Mouse (Mus musculus): Measurements from ENCODE around the gene Tcte1.

Tcte1 gene

DNA sequence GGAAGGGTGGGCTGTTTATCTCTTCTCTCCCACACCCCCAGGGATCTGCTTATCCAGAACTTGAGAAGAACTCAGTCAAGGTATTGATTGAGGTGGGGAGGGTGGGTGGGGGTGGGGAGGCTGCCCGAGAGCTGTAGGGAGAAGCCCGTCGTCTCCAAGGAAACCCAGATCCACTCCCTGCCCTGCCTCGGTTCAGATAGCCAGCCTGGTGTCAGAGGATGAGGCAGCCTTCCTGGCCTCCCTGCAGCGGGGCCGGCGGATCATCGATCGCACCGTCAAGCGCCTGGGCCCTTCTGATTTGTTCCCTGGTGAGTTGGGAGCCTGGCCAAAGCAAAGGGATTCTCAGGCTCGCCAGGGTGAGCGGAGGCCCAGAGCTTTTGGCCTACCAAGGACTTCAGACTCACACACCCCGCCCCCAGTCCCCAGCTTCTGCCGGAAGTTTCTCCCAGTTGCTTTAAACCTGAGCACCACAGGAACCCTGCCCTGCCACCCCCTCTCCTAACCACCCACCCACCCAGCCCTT is 8.0 kb upstream of the Tcte1 start:
- DNase-seq (ENCODE audit: low spot score): no peak

DNA sequence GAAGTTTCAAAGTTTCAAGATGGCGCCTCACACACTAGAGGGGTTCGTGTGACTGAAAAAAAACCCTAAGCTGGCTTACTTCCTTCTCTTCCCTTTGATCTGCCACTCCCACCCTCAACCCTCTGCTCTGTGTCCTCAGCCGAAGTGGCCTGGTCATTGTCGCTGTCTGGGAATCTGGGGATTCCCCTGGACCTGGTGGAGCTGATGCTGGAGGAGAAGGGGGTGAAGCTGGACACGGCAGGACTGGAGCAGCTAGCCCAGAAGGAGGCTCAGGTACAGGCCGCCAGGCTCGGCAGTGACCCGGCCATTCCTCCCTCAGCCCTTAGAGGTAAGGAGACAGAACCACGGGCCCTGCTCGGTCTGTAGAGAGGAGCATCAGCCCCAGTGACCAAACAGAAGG is 7.4 kb upstream of the Tcte1 start:
- no peak for DNase-seq (ENCODE audit: low spot score)

GRCm38 (mm10) chr17:45516488-45516887 is 6.7 kb upstream of the Tcte1 start:
- peak; percentile 32 for DNase-seq (ENCODE audit: low spot score)

- no peak for DNase-seq (ENCODE audit: low spot score)
Measured at GRCm38 (mm10) chr17:45517135-45517534, 6.1 kb upstream of the Tcte1 start.

- no peak for DNase-seq (ENCODE audit: low spot score)
Measured at GRCm38 (mm10) chr17:45517549-45518215, 5.6 kb upstream of the Tcte1 start.

DNA sequence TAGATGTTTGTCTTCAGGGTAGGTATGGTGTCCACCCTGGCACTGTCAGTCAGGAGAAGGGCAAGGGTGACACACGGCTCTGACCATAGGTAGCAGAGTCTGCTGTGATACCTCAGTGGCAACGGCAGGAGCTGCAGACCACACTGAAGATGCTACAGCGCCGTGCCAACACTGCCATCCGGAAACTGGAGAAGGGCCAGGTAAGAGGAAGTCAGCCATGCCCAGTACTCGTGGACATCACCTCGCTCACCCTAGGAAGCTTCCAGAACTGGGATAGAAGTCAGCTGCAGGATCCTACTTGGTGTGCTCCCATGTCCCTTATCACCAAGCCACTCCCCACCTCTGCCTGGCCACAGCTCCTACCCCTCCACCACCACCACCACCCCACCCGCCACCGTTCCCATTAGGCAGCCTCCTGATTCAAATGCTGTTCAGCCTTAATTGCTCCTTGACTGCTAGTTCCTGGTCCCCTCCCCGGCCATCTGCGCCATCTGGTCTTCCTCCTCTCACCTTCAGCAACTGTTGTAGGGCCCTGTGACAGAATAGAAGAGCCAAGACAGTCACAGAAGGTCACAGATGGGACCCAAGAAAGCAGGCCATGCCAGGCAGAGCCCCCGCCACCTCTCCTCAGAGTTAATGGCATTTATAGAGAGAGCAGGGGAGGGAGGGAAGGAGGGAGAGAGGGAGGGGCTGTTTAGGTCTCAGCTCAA is 4.3 kb upstream of the Tcte1 start:
- DNase-seq (ENCODE audit: low spot score): no peak

- no peak for DNase-seq (ENCODE audit: low spot score)
Measured at GRCm38 (mm10) chr17:45520136-45520535, 3.1 kb upstream of the Tcte1 start.

DNA sequence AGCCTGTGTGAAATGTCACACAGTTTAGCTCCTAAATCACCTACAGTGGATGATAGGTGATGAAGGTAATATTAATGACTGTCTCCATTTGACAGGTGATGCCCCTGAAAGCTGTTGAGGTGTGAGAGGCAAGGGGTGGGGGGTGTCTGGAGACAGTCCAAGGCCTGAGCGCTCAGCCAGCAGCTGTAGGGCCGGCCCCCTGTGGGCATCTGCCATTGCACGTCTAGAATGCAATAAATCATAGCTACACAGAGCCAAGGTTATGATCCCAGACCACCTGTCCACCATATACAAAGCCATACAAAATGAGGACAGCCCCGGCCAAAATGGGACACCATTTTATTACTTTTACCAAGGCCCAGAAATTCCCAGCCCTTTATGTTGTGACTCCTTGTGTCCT is 1.7 kb downstream of the Tcte1 start:
- no peak for DNase-seq (ENCODE audit: low spot score)

- DNase-seq (ENCODE audit: low spot score): no peak
Measured at GRCm38 (mm10) chr17:45526571-45526970, 3.3 kb downstream of the Tcte1 start.

GRCm38 (mm10) chr17:45530346-45530782 is 7.1 kb downstream of the Tcte1 start:
- no peak for DNase-seq (ENCODE audit: low spot score)

- DNase-seq (ENCODE audit: low spot score): no peak
Measured at GRCm38 (mm10) chr17:45532896-45533295, 9.7 kb downstream of the Tcte1 start.

GRCm38 (mm10) chr17:45536264-45536663 is 13.0 kb downstream of the Tcte1 start:
- DNase-seq (ENCODE audit: low spot score): no peak

- no peak for DNase-seq (ENCODE audit: low spot score)
Measured at GRCm38 (mm10) chr17:45538394-45538793, 15.2 kb downstream of the Tcte1 start.

GRCm38 (mm10) chr17:45539664-45540063 is 16.4 kb downstream of the Tcte1 start:
- no peak for DNase-seq (ENCODE audit: low spot score)

DNA sequence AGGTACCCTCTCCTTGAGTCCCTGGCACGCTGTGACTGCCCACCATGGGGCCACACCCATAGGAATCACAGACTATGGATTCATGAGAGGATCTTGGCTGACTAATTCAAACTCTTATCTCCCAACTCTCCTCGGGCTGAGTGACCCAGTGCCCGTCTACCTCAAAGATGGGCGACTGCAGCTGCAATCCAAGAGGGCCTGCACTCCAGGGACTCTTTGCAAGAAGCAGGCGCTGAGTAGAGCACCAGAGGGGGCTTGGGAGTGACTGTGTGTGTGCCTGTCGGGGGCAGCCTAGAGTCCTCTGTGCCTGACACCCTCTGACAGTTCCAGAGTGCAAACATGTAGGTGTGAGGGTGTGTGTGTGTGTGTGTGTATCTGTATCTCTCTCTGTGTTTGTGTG is 18.9 kb downstream of the Tcte1 start:
- no peak for DNase-seq (ENCODE audit: low spot score)

DNA sequence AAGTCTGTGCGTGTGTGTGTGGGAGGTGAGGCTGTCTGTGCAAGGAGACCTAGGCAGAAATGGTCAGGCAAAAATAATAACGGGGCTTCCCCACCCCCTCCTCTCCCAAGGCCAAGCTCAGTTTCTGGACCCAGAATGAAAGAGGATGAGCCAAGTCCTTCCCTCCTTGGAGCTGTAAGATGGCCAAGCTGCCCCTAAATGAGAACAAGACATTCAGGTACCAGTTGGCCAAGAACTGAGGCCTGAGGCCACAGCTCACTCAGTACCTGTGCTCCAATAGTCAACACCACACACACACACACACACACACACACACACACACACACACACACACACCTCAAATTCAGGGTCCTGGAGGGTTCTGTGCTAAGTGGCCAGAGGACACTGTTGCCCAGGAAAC is 19.5 kb downstream of the Tcte1 start:
- no peak for DNase-seq (ENCODE audit: low spot score)

DNA sequence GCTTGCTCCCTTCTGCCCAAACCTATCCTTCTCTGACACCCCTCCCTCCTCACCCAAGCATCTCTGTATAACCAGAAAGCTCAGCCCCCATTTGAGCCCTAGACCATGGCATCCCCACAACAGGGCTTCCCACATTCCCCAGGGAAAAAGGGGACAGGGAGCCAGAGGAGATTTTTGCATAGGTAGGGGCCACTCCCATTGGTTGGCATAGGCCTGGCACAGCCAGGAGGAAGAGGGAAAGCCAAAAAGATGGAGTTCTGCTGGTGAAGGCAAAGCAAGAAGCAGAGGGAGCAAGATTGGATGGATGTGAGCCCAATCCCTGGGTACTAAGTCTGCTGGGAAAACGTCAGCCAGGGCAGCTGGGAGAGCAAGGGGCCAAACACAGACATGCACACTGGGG is 19.9 kb downstream of the Tcte1 start:
- no peak for DNase-seq (ENCODE audit: low spot score)

DNA sequence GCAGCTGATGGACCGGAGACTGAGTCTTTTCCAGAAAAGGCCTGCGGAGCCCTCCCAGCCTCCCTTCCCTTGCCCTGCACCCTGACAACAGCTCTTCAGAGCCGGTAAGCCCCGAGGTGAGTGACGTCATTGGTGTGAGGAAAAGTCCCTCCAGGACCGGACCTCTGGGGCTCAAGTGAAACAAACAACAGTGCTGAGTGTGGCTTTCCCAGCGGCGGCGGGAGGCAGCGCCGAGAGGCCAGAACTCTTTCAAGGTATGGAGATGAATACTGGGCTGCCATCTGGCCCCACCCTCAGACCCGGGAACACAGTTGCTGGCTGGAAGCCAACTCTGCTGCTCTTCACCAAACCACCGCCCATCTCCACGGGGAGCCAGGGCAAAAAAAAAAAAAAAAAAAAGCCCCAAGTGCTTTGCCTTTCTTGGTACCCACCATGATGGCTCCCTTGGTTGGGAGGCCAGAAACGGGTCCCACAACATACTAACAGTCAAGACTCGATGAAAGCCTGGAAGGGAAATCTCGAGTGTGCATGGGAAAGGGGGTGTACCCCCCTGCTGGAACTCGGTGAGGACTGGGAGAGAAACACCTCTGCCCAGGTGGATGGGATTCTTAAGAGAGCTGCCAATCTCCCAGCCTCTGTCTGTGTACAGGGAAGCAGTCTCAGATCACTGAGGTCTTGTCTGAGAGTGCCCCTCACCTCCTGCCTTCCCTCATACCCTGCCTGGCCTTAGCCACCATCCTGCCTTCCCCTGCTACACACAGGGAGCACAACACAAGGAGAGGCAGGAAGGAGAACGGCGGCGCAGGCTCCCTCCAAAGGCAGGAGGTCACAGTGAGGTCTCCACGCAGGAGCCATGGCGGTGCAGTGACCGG is 21.0 kb downstream of the Tcte1 start:
- no peak for DNase-seq (ENCODE audit: low spot score)

DNA sequence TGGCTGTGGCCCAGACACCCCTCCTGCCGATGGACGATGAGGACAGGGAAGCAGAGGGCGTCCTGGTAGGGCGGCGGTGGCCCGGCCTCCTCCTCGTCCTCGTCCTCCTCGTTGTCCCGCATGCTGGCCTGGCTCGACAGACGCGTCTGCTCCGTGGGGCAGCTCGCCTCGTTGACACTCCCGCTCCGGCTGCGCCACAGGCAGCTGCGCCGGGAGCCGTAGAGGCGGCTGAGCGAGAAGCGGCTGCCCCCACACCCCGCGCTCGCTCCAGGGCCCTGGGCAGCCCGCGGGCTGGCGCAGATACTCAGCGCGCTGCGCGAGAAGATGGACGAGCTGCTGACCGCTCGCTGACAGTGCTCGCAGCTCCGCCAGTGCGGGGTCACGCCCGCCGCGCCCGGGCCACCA is 21.6 kb downstream of the Tcte1 start:
- no peak for DNase-seq (ENCODE audit: low spot score)

GRCm38 (mm10) chr17:45545278-45545961 is 22.2 kb downstream of the Tcte1 start:
- DNase-seq (ENCODE audit: low spot score): no peak

DNA sequence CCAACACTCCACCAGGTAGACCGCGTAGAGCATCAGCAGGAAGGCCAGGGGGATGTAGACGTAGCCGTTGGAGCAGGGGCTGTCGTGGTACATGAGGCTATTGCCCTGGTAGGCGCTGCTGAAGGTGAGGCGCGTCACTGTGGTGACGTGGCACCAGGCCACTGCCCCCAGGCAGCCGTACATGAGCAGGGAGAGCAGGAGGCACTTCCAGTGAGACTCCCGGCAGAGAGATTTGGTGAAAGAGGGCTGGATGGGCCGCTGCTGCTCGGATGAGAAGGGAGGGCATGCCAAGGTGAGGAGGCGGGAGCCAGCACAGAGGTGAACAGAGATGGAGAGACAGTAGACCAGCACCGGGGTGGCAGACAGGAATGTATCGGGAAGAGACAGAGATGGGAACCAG is 23.7 kb downstream of the Tcte1 start:
- DNase-seq (ENCODE audit: low spot score): no peak

Measured in urinary bladder, postnatal 10 days (tissue).